Mouse (Mus musculus) cerebellum, postnatal 4 days (tissue): ENCODE data around the gene Inpp4a.
A peak's percentile ranks its signal among the peaks of the same experiment; 100 is the strongest.

Experiments used
- DNase-seq, 2 experiments: peaks; one replicate each; pipeline ENCODE4 v3.0.0; 2022; ENCODE audit warnings: low spot score in 2 of 2, mixed read lengths in 1 of 2

Inpp4a gene

GRCm38 (mm10) chr1:37323208-37323607, 23.5 kb downstream of the Inpp4a start:
- DNase-seq: no peak

- DNase-seq: no peak
Measured at GRCm38 (mm10) chr1:37324569-37324968, 24.9 kb downstream of the Inpp4a start.

DNA sequence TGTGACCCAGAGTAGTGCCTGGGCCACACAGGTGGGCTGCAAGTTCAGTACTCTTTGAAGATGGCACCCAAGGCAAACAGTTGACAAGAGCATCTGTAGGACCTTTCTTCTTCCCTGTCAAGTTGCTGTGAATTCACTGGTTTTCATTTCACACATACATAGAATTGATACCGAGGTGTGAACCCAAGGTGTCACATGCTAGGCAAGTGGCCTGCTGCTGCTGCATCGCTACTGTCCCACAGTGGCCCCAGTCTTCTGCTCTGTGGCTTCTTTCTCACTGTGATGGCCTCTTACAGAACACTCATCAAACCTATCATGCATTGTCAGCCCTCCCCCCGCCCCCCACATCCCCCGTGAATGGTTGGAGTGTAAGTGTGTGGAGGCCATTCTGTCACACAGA, 27.6 kb downstream of the Inpp4a start:
- DNase-seq: no peak

- DNase-seq: no peak
Measured at GRCm38 (mm10) chr1:37329132-37329531, 29.5 kb downstream of the Inpp4a start.

DNA sequence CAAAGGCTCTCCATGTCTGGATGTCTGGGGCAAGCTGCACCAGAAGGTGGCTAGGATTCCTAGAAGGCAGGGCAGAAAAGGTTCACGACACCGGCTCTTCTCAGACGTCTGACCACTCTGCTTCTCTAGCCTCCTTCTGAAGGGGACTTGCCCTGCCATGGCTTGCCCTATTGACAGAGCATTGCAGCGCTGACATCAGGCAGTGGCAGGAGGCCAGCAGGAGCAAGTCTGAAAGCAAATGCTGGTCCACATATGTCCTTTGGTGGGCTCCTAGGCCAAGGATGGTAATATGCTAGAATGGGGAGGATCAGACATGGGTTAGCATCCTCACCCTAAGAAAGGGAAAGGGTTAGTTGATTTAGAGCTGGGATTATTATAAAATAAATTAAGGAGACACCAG, 30.2 kb downstream of the Inpp4a start:
- no peak for DNase-seq

- peak in 1 of 2 experiments; percentile 50 for DNase-seq
Measured at GRCm38 (mm10) chr1:37332756-37333155, 33.1 kb downstream of the Inpp4a start.

- no peak for DNase-seq
Measured at GRCm38 (mm10) chr1:37333741-37334440, 34.2 kb downstream of the Inpp4a start.

DNA sequence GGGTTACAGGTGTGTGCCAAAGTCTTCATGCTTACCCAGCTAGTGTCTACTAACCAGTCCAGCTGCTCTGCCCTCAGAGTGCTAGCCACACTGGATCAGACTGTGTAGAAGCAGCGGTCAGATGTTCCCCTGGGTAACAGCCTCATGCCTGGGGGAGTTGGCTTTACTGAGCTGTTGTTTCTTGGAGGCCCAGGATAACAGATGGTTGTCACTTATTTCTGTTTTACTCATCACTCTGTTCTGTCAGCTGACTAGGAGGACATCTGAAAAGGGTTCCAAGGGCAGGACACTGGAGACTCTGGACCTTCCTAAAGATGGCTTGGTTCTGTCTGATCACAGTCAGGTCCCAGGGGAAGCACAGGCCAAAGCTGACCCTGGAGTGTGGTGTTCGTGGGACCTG, 36.4 kb downstream of the Inpp4a start:
- no peak for DNase-seq

GRCm38 (mm10) chr1:37336794-37337193, 37.1 kb downstream of the Inpp4a start:
- no peak for DNase-seq

GRCm38 (mm10) chr1:37337273-37337672, 37.6 kb downstream of the Inpp4a start:
- DNase-seq: no peak

- no peak for DNase-seq
Measured at GRCm38 (mm10) chr1:37339144-37339543, 39.5 kb downstream of the Inpp4a start.

- no peak for DNase-seq
Measured at GRCm38 (mm10) chr1:37341347-37341746, 41.7 kb downstream of the Inpp4a start.

- DNase-seq: no peak
Measured at GRCm38 (mm10) chr1:37341914-37342313, 42.2 kb downstream of the Inpp4a start.

- DNase-seq: no peak
Measured at GRCm38 (mm10) chr1:37342524-37342923, 42.9 kb downstream of the Inpp4a start.

GRCm38 (mm10) chr1:37343265-37343664, 43.6 kb downstream of the Inpp4a start:
- DNase-seq: no peak

DNA sequence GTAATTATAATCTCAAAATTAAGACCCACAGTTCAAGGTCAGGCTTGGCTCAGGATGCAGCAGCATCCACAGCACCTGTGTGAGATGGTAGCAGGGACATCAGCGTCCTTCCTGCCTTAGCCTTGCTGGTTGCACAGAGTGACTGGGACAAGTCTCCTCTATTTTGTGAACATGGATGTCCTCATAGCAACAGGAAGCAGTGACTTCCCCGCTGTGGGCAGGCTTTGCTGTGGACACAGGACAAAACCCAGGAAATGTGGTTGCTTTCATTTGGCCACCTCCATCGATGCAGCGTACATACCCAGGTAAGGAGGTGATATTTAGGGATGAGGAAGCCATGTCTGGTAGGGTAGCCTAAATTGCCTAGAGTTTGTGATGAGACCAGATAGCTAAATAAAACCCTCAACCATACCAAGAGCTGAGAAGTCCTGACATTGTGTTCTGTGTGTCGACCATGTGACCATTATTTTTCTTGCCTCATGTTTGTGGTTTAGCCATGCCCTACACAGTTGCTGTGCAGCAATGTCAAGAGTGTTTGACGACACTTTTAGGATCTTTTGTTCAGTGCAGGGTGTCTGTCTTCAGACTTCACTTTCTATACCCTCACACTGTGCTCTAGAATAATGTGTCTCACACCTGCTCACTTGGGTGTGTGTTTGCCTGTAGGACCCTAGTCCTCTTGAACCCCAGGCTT, 44.7 kb downstream of the Inpp4a start:
- no peak for DNase-seq

DNA sequence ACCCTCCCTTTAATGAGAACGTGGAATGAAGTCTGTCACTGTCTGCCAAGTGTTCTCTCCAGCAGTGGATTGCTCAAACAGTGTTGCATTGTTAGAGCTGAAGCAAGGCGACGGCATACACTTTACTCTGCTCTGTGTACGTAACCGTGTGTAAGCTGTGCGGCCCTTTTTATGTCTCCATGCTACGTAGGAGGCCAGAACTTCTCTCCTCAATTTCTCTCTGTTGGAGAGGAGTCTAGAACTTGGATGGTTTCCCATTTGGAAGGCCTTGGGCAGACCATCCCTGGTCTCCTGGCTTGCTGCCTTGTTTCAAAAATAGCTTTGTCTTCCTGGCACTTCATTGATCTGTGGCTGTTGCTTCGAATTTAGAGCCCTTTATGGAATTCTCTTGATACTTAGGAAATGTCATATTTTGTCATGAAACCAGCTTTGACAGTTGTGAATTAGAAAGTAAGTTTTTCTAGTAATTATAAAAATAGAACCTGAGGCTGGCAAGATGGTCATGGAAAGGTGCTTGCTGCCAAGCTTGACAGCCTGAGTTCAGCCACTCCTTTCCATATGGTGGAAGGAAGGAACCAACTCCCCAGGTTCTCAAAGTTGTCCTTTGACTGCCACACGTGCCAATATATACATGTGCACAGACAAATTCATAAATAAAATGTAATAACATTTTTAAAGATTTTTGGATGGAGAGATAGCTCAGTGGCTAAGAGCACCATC, 47.9 kb downstream of the Inpp4a start:
- peak in 1 of 2 experiments; percentile 28 for DNase-seq

DNA sequence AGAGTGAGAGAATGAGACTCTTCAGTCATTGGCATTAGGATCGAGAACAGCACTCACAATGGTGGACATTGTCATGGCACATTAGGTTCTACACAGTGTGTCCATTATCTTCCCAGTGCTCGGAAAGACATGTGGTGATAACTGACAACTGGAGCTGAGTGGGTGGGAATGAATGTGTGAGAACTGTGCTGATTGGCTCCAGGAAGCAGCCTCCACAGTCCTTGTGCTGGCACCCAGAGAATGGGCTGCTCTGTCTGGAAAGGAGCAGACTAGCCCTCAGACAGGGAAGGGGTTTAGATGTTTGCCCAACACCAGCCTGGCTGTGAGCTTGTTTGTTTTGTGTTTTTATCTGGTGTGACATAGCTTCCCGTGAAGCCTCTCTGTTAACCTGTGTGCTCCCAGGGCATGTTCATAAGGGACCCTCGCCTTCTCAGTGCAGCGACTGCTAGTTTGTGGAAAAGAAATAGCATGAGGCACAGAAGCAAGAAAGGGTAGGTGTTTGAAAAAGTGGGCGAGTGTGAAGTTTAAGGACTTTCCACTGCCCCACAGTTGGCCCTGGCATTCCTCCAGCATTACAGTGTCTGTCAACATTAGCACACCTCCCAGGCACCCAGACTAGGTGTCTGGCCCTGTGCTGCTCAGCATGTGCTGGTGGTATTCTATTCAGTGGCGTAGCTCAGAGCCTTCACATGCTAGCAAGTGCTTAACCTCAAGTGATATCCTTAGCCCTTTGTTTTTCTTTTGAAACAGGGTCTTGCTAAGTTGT, 51.4 kb downstream of the Inpp4a start:
- peak in 1 of 2 experiments; percentile 15 for DNase-seq

GRCm38 (mm10) chr1:37351961-37352360, 52.3 kb downstream of the Inpp4a start:
- no peak for DNase-seq

GRCm38 (mm10) chr1:37353456-37353855, 53.8 kb downstream of the Inpp4a start:
- DNase-seq: no peak

- no peak for DNase-seq
Measured at GRCm38 (mm10) chr1:37355492-37355891, 55.8 kb downstream of the Inpp4a start.

DNA sequence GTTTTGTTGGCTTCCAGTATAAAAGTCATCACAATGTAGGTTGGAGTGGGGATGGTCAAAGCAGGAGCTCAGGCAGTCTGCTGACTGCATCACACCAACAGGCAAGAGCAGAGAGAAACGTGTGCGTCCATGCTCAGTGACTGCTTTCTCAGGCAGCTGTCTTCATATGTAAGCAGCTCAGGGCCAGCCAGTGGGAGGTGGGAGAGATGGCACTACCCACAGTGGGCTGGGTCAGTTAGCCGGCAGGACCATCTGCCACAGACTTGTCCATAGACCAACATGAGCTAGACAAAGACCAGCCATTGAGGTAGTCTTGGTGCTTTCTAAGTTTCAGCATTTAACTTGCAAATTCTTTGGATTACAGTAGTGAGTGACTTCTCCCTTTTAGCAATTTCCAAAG, 56.6 kb downstream of the Inpp4a start:
- peak in 1 of 2 experiments; percentile 30 for DNase-seq
